Mouse (Mus musculus) heart, adult 9 months (tissue): Measurements from ENCODE around the gene Astn2.

Experiments used
- DNase-seq, 2 experiments: peaks; one replicate each; pipeline ENCODE4 v3.0.0; 2022; ENCODE audit warnings: low spot score in 2 of 2

Astn2 gene

GRCm38 (mm10) chr4:66312733-66313132 lies 91.7 kb downstream of the Astn2 start:
- no peak for DNase-seq

- no peak for DNase-seq
Measured at GRCm38 (mm10) chr4:66310315-66311020, 93.9 kb downstream of the Astn2 start.

GRCm38 (mm10) chr4:66306377-66306776 lies 98.0 kb downstream of the Astn2 start:
- DNase-seq = no peak

- DNase-seq = no peak
Measured at GRCm38 (mm10) chr4:66302686-66303310, 101.6 kb downstream of the Astn2 start.

- no peak for DNase-seq
Measured at GRCm38 (mm10) chr4:66285034-66285433, 119.4 kb downstream of the Astn2 start.

GRCm38 (mm10) chr4:66276096-66276495 lies 128.3 kb downstream of the Astn2 start:
- DNase-seq = no peak

- DNase-seq = no peak
Measured at GRCm38 (mm10) chr4:66271550-66272117, 132.8 kb downstream of the Astn2 start.

GRCm38 (mm10) chr4:66264031-66264430 lies 140.4 kb downstream of the Astn2 start:
- DNase-seq = no peak

GRCm38 (mm10) chr4:66261276-66261675 lies 143.1 kb downstream of the Astn2 start:
- no peak for DNase-seq

- no peak for DNase-seq
Measured at GRCm38 (mm10) chr4:66258905-66259304, 145.5 kb downstream of the Astn2 start.

- no peak for DNase-seq
Measured at GRCm38 (mm10) chr4:66254695-66255492, 149.5 kb downstream of the Astn2 start.

- DNase-seq = no peak
Measured at GRCm38 (mm10) chr4:66248521-66248920, 155.9 kb downstream of the Astn2 start.

- DNase-seq = no peak
Measured at GRCm38 (mm10) chr4:66242683-66243082, 161.7 kb downstream of the Astn2 start.

- no peak for DNase-seq
Measured at GRCm38 (mm10) chr4:66232799-66233198, 171.6 kb downstream of the Astn2 start.

GRCm38 (mm10) chr4:66232350-66232749 lies 172.1 kb downstream of the Astn2 start:
- no peak for DNase-seq

GRCm38 (mm10) chr4:66230735-66231134 lies 173.7 kb downstream of the Astn2 start:
- no peak for DNase-seq

- DNase-seq = no peak
Measured at GRCm38 (mm10) chr4:66222602-66223317, 181.7 kb downstream of the Astn2 start.

- peak; percentile 3 to 14 for DNase-seq
Measured at GRCm38 (mm10) chr4:66215170-66215618, 189.2 kb downstream of the Astn2 start.

GRCm38 (mm10) chr4:66189636-66190035 lies 214.8 kb downstream of the Astn2 start:
- DNase-seq = no peak

GRCm38 (mm10) chr4:66175887-66176533 lies 228.4 kb downstream of the Astn2 start:
- no peak for DNase-seq

- peak; percentile 51 to 60 for DNase-seq
Measured at GRCm38 (mm10) chr4:66171583-66171982, 232.8 kb downstream of the Astn2 start.
